In genomic region chr10:96337797-96338608, GRCm38 (mm10) we compare ENCODE assay signal across 15 mouse cellular contexts.
A peak's percentile ranks its signal among the peaks of the same experiment; 100 is the strongest.
DNase-seq lines count a peak whose midpoint lies in the region; ATAC-seq and TF ChIP-seq lines count a peak whose summit lies in the region.
"Had no signal": no experiment of that assay in that cellular context is flagged by ENCODE, and none has a peak within 500 bp of the region (broad histone marks: within the 10 kb centered on the region; RNA-seq: fewer than 3 reads in every experiment).

No protein-coding gene starts in this region.

- no peak for DNase-seq in forebrain, embryonic 14.5 days (ENCODE audit: low spot score)
- DNase-seq in Muller cell, postnatal 12 days (ENCODE audit: inconsistent ontology term): peak; percentile 45
- DNase-seq in splenic B cell, adult 2 months (ENCODE audit: low read depth, low spot score): peak; percentile 33
- no peak for DNase-seq in layer of hippocampus, adult 2 months (ENCODE audit: low spot score in 2 of 2)
- no peak for DNase-seq in right cerebral cortex, postnatal 36 days (ENCODE audit: low spot score in 2 of 2)
- DNase-seq in cerebellum, adult 9-11 months: no peak
- DNase-seq: cerebellum, adult 18-20 months; kidney, postnatal 14 days; thymus, postnatal 25 days had no signal

- 89% methylated on average over 7 of the region's 7 CpGs for WGBS in forebrain, embryonic 13.5 days
- 86% methylated on average over 7 of the region's 7 CpGs for WGBS in forebrain, embryonic 14.5 days
- 48% methylated on average over 7 of the region's 7 CpGs for WGBS in lung, embryonic 15.5 days

- H3K36me3 ChIP-seq in forebrain, embryonic 13.5 days (ENCODE audit: poor library complexity, severe bottlenecking): no peaks in the 10 kb centered on the region
- H3K36me3 ChIP-seq in forebrain, embryonic 14.5 days (ENCODE audit: control insufficient read depth, insufficient read depth, low read length): no peaks in the 10 kb centered on the region
- no peaks in the 10 kb centered on the region for H3K36me3 ChIP-seq in lung, embryonic 15.5 days
- no peaks in the 10 kb centered on the region for H3K36me3 ChIP-seq in splenic B cell, adult 2 months (ENCODE audit: control insufficient read depth, insufficient read depth, low read length, poor library complexity, severe bottlenecking)
- H3K36me3 ChIP-seq: heart, embryonic 10.5 days; hindbrain, embryonic 12.5 days; neural tube, embryonic 13.5 days had no signal

- H3K27ac ChIP-seq in forebrain, embryonic 13.5 days: no peak overlapping the region
- H3K27ac ChIP-seq in forebrain, embryonic 14.5 days (ENCODE audit: low read depth, low read length): no peak overlapping the region
- peak overlapping the region; percentile 68 for H3K27ac ChIP-seq in lung, embryonic 15.5 days
- no peak overlapping the region for H3K27ac ChIP-seq in layer of hippocampus, adult 2 months
- H3K27ac ChIP-seq: heart, embryonic 10.5 days; hindbrain, embryonic 12.5 days; neural tube, embryonic 13.5 days had no signal

- 0 out of 2 replicates have a peak, but pooled peaks cover 5% of the 10 kb centered on the region for H3K4me1 ChIP-seq in forebrain, embryonic 13.5 days
- peaks cover 2% of the 10 kb centered on the region; the same call in 1 of the 2 replicates for H3K4me1 ChIP-seq in forebrain, embryonic 14.5 days (ENCODE audit: control insufficient read depth, insufficient read depth, low read length)
- H3K4me1 ChIP-seq in lung, embryonic 15.5 days: peaks cover 4% of the 10 kb centered on the region; the same call in 1 of the 2 replicates

- ATAC-seq in forebrain, embryonic 13.5 days: 0 out of 2 replicates have a peak, but pooled peaks have one; percentile 7
- no peak for ATAC-seq in forebrain, embryonic 14.5 days
- ATAC-seq in lung, embryonic 15.5 days (ENCODE audit: borderline replicate concordance, extremely low read depth, low FRiP score, low TSS enrichment): peak; percentile 83

- no peak overlapping the region for H3K4me3 ChIP-seq in forebrain, embryonic 13.5 days
- no peak overlapping the region for H3K4me3 ChIP-seq in forebrain, embryonic 14.5 days (ENCODE audit: low read depth, low read length)
- no peak overlapping the region for H3K4me3 ChIP-seq in lung, embryonic 15.5 days
- no peak overlapping the region for H3K4me3 ChIP-seq in layer of hippocampus, adult 2 months
- H3K4me3 ChIP-seq: heart, embryonic 10.5 days; hindbrain, embryonic 12.5 days; megakaryocyte, embryonic 14.5 days; neural tube, embryonic 13.5 days had no signal

- H3K27me3 ChIP-seq in forebrain, embryonic 13.5 days: no peaks in the 10 kb centered on the region
- no peaks in the 10 kb centered on the region for H3K27me3 ChIP-seq in forebrain, embryonic 14.5 days (replicated peaks; ENCODE audit: control insufficient read depth, insufficient read depth, low read length)
- H3K27me3 ChIP-seq in lung, embryonic 15.5 days: no peaks in the 10 kb centered on the region
- no peaks in the 10 kb centered on the region for H3K27me3 ChIP-seq in splenic B cell, adult 2 months (ENCODE audit: control insufficient read depth, insufficient read depth, low read length, poor library complexity, severe bottlenecking)
- H3K27me3 ChIP-seq: hindbrain, embryonic 12.5 days; megakaryocyte, embryonic 14.5 days; neural tube, embryonic 13.5 days had no signal

- H3K9me3 ChIP-seq in forebrain, embryonic 13.5 days (replicated peaks): no peaks in the 10 kb centered on the region
- H3K9me3 ChIP-seq in forebrain, embryonic 14.5 days (replicated peaks; ENCODE audit: control insufficient read depth, low read length): no peaks in the 10 kb centered on the region
- H3K9me3 ChIP-seq in lung, embryonic 15.5 days: no peaks in the 10 kb centered on the region
- H3K9me3 ChIP-seq: heart, embryonic 10.5 days; hindbrain, embryonic 12.5 days; megakaryocyte, embryonic 14.5 days; neural tube, embryonic 13.5 days had no signal

- no peak overlapping the region for H3K4me2 ChIP-seq in forebrain, embryonic 13.5 days
- no peak overlapping the region for H3K4me2 ChIP-seq in forebrain, embryonic 14.5 days (ENCODE audit: low read length)
- no peak overlapping the region for H3K4me2 ChIP-seq in lung, embryonic 15.5 days
- H3K4me2 ChIP-seq: hindbrain, embryonic 12.5 days; neural tube, embryonic 13.5 days had no signal

- no peak for TF ChIP-seq CTCF in layer of hippocampus, adult 2 months (conservative IDR thresholded peaks at IDR 0.05)

- H3K9ac ChIP-seq in forebrain, embryonic 13.5 days: no peak overlapping the region
- H3K9ac ChIP-seq in forebrain, embryonic 14.5 days (ENCODE audit: low read length): no peak overlapping the region
- H3K9ac ChIP-seq in lung, embryonic 15.5 days: no peak overlapping the region
- H3K9ac ChIP-seq: hindbrain, embryonic 12.5 days; neural tube, embryonic 13.5 days had no signal

Comparison
In these comparisons a context has a peak if more than half of its experiments do, and no peak if none do; other contexts are left out.
1. DNase-seq: peak in Muller cell, postnatal 12 days (single experiment) and splenic B cell, adult 2 months (single experiment); none in forebrain, embryonic 14.5 days (single experiment), layer of hippocampus, adult 2 months (0 of 2), right cerebral cortex, postnatal 36 days (0 of 2) and cerebellum, adult 9-11 months (single experiment).